25 mouse cellular contexts compared by ENCODE assay signal in genomic region chr4:149126663-149127062, GRCm38 (mm10). TPM values are rescaled to one million over a fixed set of nuclear protein-coding genes. Genes with fewer than 3 reads are reported as not detected.
DNase-seq lines count a peak whose midpoint lies in the region; ATAC-seq and TF ChIP-seq lines count a peak whose summit lies in the region.
"Had no signal": no experiment of that assay in that cellular context is flagged by ENCODE, and none has a peak within 500 bp of the region (broad histone marks: within the 10 kb centered on the region; RNA-seq: fewer than 3 reads in every experiment).

Gene Cort, minus strand, starts transcription at chr4:149126763.

- no peak for TF ChIP-seq CTCF in forebrain, postnatal 0 days (IDR thresholded peaks at IDR 0.05; ENCODE audit: low read depth)

- intact Hi-C loops in heart, postnatal 10 days (cut with DNase I) = no loop called here

- no peak within 1 kb of the TSS for H3K27ac ChIP-seq in forebrain, postnatal 0 days (ENCODE audit: low read depth, low read length)
- no peak within 1 kb of the TSS for H3K27ac ChIP-seq in forebrain, embryonic 10.5 days
- 0 out of 2 replicates have a peak within 1 kb of the TSS, but pooled peaks have one; percentile 17 for H3K27ac ChIP-seq in midbrain, embryonic 12.5 days (replicated peaks)
- H3K27ac ChIP-seq in midbrain, embryonic 16.5 days (ENCODE audit: low read length) = no peak within 1 kb of the TSS
- H3K27ac ChIP-seq: gastrocnemius, adult 2 months; hindbrain, postnatal 0 days; lung, embryonic 15.5 days; neural tube, embryonic 12.5 days had no signal

- H3K36me3 ChIP-seq in forebrain, postnatal 0 days (ENCODE audit: insufficient read depth) = peaks cover 17% of the 10 kb centered on the region
- peaks cover 60% of the 10 kb centered on the region for H3K36me3 ChIP-seq in forebrain, embryonic 10.5 days (replicated peaks)
- peaks cover 26% of the 10 kb centered on the region for H3K36me3 ChIP-seq in midbrain, embryonic 12.5 days
- no peaks in the 10 kb centered on the region for H3K36me3 ChIP-seq in midbrain, embryonic 16.5 days (ENCODE audit: control insufficient read depth, insufficient read depth, low read length)

- H3K4me1 ChIP-seq in forebrain, postnatal 0 days (ENCODE audit: insufficient read depth) = no peaks in the 10 kb centered on the region
- peaks cover 8% of the 10 kb centered on the region for H3K4me1 ChIP-seq in forebrain, embryonic 10.5 days
- H3K4me1 ChIP-seq in midbrain, embryonic 12.5 days = peaks cover 4% of the 10 kb centered on the region; the same call in 1 of the 2 replicates
- H3K4me1 ChIP-seq in midbrain, embryonic 16.5 days (ENCODE audit: control insufficient read depth, insufficient read depth, low read length) = no peaks in the 10 kb centered on the region
- H3K4me1 ChIP-seq: neural tube, embryonic 12.5 days had no signal

- no peak within 1 kb of the TSS for H3K4me2 ChIP-seq in forebrain, postnatal 0 days (ENCODE audit: low read depth)
- no peak within 1 kb of the TSS for H3K4me2 ChIP-seq in midbrain, embryonic 12.5 days (replicated peaks)
- H3K4me2 ChIP-seq in midbrain, embryonic 16.5 days (ENCODE audit: low read length) = no peak within 1 kb of the TSS
- H3K4me2 ChIP-seq: heart, embryonic 12.5 days; lung, embryonic 15.5 days; neural tube, embryonic 12.5 days had no signal

- H3K4me3 ChIP-seq in forebrain, postnatal 0 days (ENCODE audit: low read depth, low read length) = no peak within 1 kb of the TSS
- no peak within 1 kb of the TSS for H3K4me3 ChIP-seq in forebrain, embryonic 10.5 days
- H3K4me3 ChIP-seq in midbrain, embryonic 12.5 days = no peak within 1 kb of the TSS
- no peak within 1 kb of the TSS for H3K4me3 ChIP-seq in midbrain, embryonic 16.5 days (ENCODE audit: low read depth, low read length)
- H3K4me3 ChIP-seq: gastrocnemius, adult 2 months; heart, embryonic 12.5 days; lung, embryonic 15.5 days; neural tube, embryonic 12.5 days had no signal

- no peak within 1 kb of the TSS for H3K9ac ChIP-seq in forebrain, postnatal 0 days
- H3K9ac ChIP-seq in midbrain, embryonic 12.5 days (replicated peaks) = no peak within 1 kb of the TSS
- H3K9ac ChIP-seq in midbrain, embryonic 16.5 days (ENCODE audit: low read depth, low read length) = no peak within 1 kb of the TSS
- H3K9ac ChIP-seq: heart, embryonic 12.5 days; lung, embryonic 15.5 days; neural tube, embryonic 12.5 days had no signal

- no peak for DNase-seq in forebrain, postnatal 0 days
- no peak for DNase-seq in forebrain, embryonic 10.5 days (ENCODE audit: extremely low spot score, low spot score)
- no peak for DNase-seq in layer of hippocampus, postnatal 36 days
- no peak for DNase-seq in layer of hippocampus, postnatal 25 days (ENCODE audit: extremely low spot score in 1 of 2, low spot score in 1 of 2)
- no peak for DNase-seq in cerebellum, adult 11 months
- DNase-seq in heart, postnatal 10 days = no peak
- DNase-seq: adrenal gland, adult 2 months; cerebellum, adult 11-12 months; cerebellum, postnatal 25 days; gastrocnemius, adult 2 months; heart, postnatal 36 days; kidney, adult 8-10 months; right cerebral cortex, postnatal 14 days; thymus, postnatal 25 days had no signal

- ATAC-seq in forebrain, postnatal 0 days = peak; percentile 66
- ATAC-seq in midbrain, embryonic 12.5 days (ENCODE audit: low FRiP score, low read depth) = no peak
- ATAC-seq in midbrain, embryonic 16.5 days = no peak
- ATAC-seq: hindbrain, postnatal 0 days had no signal

- no peaks in the 10 kb centered on the region for H3K9me3 ChIP-seq in forebrain, postnatal 0 days (ENCODE audit: low read length)
- H3K9me3 ChIP-seq in forebrain, embryonic 10.5 days = no peaks in the 10 kb centered on the region
- no peaks in the 10 kb centered on the region for H3K9me3 ChIP-seq in midbrain, embryonic 12.5 days
- H3K9me3 ChIP-seq in midbrain, embryonic 16.5 days (replicated peaks; ENCODE audit: control insufficient read depth, low read length, poor library complexity, severe bottlenecking) = no peaks in the 10 kb centered on the region
- H3K9me3 ChIP-seq: heart, embryonic 12.5 days; lung, embryonic 15.5 days; neural tube, embryonic 12.5 days had no signal

- WGBS in forebrain, postnatal 0 days = 78% methylated on average over 11 of the region's 11 CpGs
- WGBS in forebrain, embryonic 10.5 days = 88% methylated on average over 11 of the region's 11 CpGs
- 90% methylated on average over 11 of the region's 11 CpGs for WGBS in midbrain, embryonic 12.5 days
- WGBS in midbrain, embryonic 16.5 days = 86% methylated on average over 11 of the region's 11 CpGs

- H3K27me3 ChIP-seq in forebrain, postnatal 0 days (ENCODE audit: insufficient read depth, low read length) = no peaks in the 10 kb centered on the region
- H3K27me3 ChIP-seq in forebrain, embryonic 10.5 days (ENCODE audit: poor library complexity, severe bottlenecking) = no peaks in the 10 kb centered on the region
- no peaks in the 10 kb centered on the region for H3K27me3 ChIP-seq in midbrain, embryonic 12.5 days
- no peaks in the 10 kb centered on the region for H3K27me3 ChIP-seq in midbrain, embryonic 16.5 days (ENCODE audit: control insufficient read depth, insufficient read depth, low read depth, low read length)
- H3K27me3 ChIP-seq: heart, embryonic 12.5 days; lung, embryonic 15.5 days; neural tube, embryonic 12.5 days had no signal

RNA-seq across cellular contexts. Expression of gene Cort, which starts in this region (rescaled TPM):
- 4.5 and 7.5 TPM in 2 replicates for total RNA-seq in forebrain, postnatal 0 days (2014; rRNA removed)
- 7.8 and 10.9 TPM in 2 replicates for polyA plus RNA-seq in forebrain, postnatal 0 days (2015; fragmentation: Nextera tagmentation; extraction: Ambion mirVana)
- polyA plus RNA-seq in forebrain, embryonic 10.5 days (2016; fragmentation: Nextera tagmentation; extraction: Ambion mirVana) = 0.30 TPM in 1 of 2 replicates, not detected in the other
- 10 to 100 TPM; 10.5 to 11.6 TPM for total RNA-seq in layer of hippocampus, postnatal 36 days (2021)
- total RNA-seq in layer of hippocampus, postnatal 25 days (2021) = 10 to 100 TPM in 1 of 2 experiments, 1 to 10 TPM in 1; 8.1 to 10.7 TPM
- polyA plus RNA-seq in midbrain, embryonic 12.5 days (2016; fragmentation: Nextera tagmentation; extraction: Ambion mirVana) = 0.37 TPM in 1 of 2 replicates, not detected in the other
- polyA plus RNA-seq in midbrain, embryonic 16.5 days (2015; fragmentation: Nextera tagmentation; extraction: Ambion mirVana) = 0.45 and 0.77 TPM in 2 replicates
- under 1 TPM; 0.42 to 0.55 TPM for total RNA-seq in heart, postnatal 10 days (2021)
- total RNA-seq: granulocyte monocyte progenitor cell, adult 5-6 weeks; heart, postnatal 36 days; liver, adult 2 months; monocyte, adult 5-6 weeks had no signal
- polyA plus RNA-seq: adrenal gland, adult 2 months; embryonic facial prominence, embryonic 11.5 days; heart, embryonic 12.5 days; liver, adult 2 months; testis, adult 2 months had no signal
